Mouse (Mus musculus): ENCODE measurements around the gene Pdcd11.
"Not testable (repeated sequence)": the region's sequence is repeated elsewhere in the genome, so short reads cannot be mapped to it uniquely, and the experiment has no call there.

Pdcd11 gene

DNA sequence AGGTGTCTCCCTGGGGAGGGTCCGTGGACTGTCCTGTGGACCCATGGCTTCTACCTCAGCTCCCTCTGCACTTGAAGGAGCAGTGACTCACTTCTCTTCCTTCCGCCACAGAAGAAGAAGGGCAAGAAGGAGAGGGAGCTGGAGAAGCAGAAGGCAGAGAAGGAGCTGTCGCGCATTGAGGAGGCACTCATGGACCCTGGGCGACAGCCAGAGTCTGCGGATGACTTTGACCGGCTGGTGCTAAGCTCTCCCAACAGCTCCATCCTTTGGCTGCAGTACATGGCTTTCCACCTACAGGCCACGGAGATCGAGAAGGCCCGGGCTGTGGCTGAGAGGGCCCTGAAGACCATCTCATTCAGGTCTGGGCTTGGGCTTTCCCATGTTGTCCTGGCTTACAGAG, 37.6 kb downstream of the Pdcd11 start:
- in situ Hi-C loops (cut with MseI, MboI), result no loop called here

DNA sequence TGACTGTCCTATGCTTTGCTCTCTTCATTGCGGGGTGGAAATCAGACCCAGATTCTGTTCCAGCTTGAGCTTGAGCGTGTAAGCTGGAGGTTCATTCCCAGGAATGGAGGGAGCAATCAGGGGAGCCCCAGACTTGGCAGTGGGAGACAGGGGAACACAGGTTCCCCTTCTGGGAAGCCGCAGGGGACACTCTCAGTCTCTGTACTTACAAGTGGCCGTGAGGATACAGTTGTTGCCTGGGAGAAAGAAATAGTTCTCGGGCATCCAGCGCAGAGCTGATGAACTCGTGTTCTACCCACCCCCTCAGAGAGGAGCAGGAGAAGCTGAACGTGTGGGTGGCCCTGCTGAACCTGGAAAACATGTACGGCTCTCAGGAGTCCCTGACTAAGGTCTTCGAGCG, 38.3 kb downstream of the Pdcd11 start:
- in situ Hi-C loops (cut with MseI, MboI), result no loop called here

DNA sequence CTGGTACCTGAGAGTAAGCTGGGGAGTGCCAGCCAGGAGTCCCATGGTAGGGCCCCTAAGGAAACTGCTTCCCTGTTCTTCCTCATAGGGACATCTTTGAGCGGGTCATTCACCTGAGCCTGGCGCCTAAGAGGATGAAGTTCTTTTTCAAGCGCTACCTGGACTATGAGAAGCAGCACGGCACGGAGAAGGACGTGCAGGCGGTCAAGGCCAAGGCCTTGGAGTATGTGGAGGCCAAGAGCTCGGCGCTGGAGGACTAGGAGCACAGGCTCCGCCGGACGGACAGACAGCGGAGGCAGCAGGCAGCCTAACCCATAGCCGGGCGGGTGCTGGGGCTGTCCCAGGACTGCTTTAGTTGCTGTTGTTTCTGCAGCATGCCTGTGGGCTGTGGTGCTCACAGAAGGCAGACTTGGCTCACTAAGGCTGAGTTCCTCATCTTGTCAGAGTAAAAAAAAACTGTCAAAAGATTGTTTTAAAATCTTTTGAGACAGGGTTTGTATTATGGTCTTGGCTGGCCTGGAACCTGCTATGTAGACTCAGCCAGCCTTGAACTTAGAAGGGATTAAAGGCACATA, 40.1 kb downstream of the Pdcd11 start:
- in situ Hi-C loops (cut with MseI, MboI), result no loop called here

DNA sequence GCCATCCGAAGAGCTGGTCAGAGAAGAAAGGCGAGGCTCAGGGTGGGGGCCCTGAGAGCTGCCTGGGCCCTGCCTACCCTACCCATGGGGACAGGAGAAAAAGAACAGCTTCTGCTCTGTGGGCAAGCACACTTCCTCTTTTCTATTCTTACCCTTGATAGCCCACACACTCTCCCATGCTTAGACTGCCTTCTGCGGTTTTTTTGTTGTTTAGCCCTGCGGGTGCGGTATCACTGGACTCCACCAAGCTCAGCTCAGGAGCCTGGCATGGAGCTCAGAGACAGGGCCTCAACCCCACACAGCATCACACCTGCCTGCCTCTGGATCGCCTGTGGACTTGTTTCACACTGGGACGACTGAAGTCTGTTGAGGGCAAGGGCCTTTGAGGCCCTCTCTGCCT, 42.6 kb downstream of the Pdcd11 start:
- in situ Hi-C loops (cut with MseI, MboI), result no loop called here

DNA sequence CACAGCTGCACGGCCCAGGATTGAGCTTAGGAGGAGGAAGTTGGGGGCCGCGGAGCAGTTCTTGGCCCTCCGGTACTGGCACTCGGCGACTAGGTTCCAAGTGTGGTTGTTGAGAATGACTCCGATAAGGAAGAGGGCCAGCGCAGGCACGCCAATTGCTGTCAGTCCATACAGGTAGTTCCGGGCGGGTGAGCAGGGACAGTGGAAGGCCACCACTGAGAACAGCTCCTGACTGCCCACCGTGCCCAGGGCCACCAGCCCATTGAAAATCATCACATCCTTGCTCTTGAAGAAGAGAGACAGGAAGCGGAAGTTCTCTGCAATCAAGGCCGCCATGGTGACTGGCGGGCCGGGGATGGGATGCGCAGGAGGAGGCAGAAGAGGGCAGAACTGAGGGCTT, 45.0 kb downstream of the Pdcd11 start:
- in situ Hi-C loops (cut with MseI, MboI), result no loop called here

DNA sequence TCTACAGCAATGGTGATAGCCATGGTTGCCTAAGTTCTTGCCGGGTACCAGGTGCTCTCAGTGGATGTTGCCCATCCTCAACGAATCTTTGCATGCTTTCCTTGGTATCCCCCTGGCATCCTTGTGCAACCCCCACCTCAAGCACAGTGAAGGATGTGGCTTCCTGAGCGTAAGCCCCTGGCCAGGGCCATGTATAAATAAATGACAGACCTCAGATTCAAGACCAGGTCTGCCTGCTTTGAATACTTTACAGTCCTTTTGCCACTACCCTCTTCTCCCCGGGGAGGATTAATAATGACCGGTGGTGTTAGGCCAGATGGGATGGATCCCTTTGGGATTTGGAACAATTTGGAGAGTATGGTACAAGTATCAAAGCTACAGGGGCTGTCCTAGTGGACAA, 45.6 kb downstream of the Pdcd11 start:
- in situ Hi-C loops (cut with MseI, MboI), result no loop called here

DNA sequence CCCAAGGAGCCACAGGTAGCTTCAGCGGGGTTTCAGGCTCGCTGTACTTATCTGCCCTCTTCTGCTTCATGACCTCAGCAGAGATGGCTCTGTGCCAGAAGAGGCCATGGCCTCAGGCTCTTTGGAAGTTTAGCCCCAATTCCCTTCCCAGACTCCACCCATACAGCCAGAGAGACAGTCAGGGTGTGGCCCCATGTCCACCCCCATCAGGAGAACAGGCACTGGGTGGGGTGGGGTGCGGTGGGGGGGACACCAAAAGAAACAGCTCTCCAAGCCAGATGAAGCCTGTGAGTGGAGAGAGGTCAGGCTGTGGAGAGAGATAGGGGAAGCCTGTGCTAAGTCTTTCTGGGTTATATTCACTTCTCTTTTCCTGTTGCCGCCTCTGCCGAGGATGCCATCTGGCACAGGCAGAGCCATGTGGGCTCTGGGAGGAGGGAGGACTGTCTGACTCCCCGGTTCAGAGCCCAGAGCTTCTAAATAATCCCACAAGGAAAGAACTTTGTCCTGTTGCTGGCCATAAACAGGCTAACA, 46.5 kb downstream of the Pdcd11 start:
- in situ Hi-C loops (cut with MseI, MboI), result no loop called here

DNA sequence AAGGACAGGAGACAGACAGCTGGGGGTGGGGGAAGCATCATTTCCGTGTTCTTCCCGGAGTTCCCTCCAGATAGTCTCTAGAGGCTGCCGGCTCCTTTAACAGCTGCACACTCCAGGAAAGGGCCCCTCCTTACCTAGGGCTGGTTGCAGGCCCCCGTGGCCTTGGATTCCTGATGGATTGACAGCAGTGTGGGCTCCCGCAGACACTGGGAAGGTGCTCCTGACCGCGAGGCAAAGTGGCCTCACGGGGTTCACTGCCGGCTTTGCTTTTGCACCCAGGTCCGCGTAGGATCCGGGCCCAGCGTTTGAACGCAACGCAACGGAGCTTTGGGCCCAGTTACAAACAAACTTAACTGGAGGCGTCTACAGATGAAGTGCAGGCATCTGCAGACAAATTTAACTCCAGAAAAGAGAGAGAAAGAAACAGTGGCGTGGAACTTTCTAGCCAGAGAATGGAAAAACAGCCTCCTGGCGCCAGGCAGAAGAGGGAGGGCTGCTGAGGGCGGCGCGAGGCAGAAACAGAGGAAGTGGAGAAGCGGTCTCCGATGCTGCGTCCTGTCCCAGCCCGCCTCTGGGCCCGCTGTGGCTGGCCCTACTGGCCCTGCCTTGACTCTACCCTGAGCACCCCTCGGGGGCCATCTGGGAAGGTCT, 47.3 kb downstream of the Pdcd11 start, which contains the start of gene Calhm2:
Calhm2 (minus strand) TSS at position 524 of the 651 bp plus-strand sequence.
- in situ Hi-C loops (cut with MseI, MboI), result no loop called here

DNA sequence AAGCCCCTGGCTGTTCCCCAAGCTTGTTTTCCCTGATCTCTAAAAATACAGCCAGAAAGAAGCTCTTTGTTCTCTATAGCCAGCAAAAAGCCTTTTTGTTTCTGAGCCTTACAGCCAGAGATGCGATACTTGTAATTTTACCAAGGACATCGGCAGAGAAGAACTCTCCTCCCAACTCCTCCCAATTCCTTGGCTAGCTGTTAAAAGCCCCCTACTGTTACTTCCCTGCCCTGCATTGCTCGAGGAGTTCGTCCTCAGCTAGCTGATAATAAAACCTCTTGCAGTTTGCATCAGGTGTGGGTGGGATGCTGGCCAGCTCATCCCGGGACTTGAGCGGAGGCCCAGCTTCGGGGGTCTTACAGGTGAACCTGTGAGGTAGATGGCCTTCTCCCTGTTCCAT, 49.0 kb downstream of the Pdcd11 start:
- in situ Hi-C loops (cut with MseI, MboI), result not testable (repeated sequence)

DNA sequence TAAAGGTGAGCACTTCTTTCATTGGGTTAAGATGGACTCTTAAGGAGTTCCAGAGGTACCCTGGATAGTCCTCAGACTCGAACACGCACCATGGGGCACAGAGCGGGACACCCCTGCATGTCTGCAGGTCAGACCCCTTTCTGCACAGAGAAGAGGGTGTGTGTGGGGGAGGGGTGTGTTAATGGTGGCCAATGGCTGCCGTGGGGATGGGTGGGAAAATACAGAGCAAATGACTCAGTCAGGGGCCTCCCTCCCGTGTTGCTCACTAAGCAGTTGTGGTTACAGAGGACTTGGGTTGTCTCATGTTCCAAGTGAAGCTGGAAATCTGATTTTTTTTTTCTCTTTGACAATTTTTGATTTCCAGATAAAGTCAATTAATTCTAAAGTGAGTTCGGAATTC, 51.9 kb downstream of the Pdcd11 start:
- in situ Hi-C loops (cut with MseI, MboI), result no loop called here

DNA sequence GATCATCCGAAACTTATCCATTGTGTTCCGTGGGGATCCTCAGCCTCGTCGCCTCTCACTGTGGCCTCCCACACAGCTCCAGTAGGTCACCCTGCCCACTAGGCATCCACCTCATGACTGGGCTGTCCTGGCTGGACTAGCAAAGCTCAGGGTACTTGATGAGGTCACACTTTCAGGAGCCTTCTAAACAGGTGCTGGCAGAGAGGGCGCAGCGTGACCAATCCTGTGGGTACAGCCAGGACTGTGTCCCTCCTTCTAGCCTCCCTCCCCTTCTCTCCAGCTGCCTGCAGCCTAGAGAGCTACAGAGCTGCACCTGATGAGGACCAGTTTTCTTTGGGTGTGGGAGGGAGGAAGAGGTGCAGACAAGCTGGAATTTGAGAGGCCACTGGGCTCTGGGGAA, 53.6 kb downstream of the Pdcd11 start, which contains the start of gene Calhm1:
Calhm1 (minus strand) TSS at position 101 of the 400 bp plus-strand sequence.
- in situ Hi-C loops (cut with MseI, MboI), result no loop called here

DNA sequence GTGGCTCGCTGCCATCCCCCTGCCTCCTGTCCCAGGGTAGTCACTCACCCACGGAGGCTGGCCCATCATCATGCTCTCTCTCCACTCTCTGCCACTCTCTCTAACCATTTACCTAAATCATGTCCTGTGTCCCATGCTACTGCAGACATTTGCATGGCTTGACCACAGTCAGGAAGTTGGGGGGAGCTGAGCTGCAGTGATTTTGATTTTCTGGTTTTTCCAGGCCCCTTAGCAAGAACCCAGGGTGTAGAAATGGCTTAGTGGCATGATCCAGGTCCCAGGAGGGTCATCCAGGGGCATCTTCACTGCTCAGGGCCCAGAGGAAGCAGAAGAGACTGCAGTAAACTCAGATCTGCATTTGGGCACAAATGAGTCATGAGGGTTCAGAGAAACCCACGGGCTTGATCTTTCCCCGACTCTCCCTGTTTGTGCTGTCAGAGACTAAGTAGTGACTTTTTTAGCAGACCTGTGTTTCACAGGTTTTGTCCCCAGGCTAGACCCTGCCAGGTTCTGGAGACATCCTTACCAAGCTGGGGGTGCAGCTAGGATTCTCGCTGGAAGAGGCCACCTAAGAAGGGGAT, 57.8 kb downstream of the Pdcd11 start:
- in situ Hi-C loops (cut with MseI, MboI), result no loop called here

DNA sequence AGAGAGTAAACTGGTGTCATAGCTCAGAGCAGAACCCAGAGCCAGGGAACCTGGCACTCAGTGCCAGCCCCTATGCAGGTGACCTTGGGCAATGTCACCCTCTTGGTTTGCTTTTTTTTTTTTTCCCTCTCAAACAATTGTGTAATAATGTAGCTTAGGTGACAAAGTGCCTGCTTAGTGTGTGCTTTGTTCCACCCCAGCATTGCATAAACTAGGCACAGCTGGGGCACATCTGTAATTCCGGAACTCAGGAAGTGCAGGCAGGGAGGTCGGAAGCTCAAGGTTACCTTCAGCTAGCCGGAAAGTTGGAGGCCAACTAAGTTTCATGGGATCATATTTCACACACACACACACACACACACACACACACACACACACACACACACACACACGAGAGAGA, 59.3 kb downstream of the Pdcd11 start:
- in situ Hi-C loops (cut with MseI, MboI), result no loop called here

DNA sequence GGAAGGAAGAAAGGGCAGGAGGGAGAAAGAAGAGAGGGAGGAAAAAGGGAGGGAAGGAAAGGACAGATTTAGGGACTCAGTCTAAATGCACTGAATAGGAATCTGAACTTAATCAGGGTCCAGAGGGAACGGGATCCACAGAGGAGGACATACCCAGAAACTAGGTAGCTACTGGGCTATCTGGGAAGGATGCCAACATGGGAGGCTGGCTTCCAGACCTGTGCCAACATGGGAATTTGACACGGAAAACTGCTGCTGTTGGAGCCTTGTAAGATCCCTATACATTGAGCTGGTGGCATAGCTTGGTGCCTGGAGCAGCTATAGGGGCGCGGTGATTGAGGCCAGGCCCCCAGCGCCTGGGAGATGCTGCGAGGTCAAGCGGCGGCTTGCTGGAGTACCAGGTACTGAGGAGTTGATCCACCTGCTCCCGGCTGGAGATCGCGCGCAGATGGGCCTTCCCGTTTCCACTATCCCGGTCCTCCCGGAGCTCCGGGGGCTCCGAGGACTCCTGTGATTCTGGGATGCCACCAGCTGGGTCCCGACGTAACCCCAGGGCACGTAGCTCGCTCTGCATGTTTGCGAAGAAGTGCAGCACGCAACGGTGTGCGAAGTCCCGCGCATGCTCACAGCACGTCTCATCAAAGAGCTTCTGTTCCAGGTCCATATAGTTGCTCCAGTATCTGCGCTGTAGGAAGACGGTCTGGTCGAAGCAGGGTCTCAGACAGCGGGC, 60.9 kb downstream of the Pdcd11 start:
- in situ Hi-C loops (cut with MseI, MboI), result no loop called here

DNA sequence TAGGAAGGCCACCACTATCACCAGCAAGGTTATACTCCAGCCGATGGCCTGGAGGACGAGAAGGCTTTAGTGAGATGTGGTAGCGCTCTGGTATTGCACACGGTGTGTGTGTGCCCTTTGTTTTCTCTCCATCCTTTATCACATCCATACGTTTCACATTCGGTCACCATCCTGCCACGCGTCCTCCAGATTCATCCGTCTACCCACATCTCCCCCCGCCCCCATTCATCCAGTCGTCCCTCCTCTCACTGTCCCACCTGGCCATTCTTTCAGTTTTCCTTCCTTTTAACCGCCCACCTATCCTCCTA, 61.4 kb downstream of the Pdcd11 start:
- in situ Hi-C loops (cut with MseI, MboI), result no loop called here

DNA sequence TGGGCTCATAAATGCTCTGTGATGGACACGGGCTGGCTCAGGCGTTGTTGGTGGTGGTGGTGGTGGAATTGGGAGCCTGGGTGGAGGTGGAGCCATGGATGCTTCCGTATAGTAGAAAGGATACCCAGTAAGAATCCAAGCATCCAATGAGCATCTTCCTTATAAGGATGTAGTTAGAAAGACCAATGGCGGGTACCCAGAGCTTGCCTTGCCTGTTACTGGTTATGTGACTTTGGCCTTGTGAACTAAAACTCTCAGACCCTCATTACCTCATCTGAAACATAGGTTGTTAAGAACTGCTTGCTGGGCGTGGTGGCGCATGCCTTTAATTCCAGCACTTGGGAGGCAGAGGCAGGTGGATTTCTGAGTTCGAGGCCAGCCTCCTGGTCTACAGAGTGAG, 63.2 kb downstream of the Pdcd11 start:
- in situ Hi-C loops (cut with MseI, MboI), result no loop called here

DNA sequence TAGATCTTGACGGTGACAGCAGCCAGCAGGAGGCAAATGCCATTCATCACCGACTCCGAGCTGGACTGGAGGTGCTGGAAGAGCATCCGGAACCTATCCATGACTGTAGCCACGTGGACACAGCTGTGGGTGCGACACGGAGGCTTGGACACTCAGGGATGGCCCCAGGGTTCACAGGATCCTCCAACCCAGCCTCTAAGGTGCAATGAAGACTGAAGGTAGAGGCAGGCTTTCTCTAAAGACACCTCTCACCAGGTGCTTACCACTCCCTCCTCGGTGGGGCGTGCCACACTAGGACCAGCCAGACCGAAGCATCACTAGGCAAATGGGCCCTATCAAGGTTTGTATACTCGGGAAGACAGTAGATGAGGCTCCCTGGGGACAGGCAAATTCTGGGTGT, 67.1 kb downstream of the Pdcd11 start, which contains the start of gene Calhm3:
Calhm3 (minus strand) TSS at position 101 of the 400 bp plus-strand sequence.
- in situ Hi-C loops (cut with MseI, MboI), result no loop called here

DNA sequence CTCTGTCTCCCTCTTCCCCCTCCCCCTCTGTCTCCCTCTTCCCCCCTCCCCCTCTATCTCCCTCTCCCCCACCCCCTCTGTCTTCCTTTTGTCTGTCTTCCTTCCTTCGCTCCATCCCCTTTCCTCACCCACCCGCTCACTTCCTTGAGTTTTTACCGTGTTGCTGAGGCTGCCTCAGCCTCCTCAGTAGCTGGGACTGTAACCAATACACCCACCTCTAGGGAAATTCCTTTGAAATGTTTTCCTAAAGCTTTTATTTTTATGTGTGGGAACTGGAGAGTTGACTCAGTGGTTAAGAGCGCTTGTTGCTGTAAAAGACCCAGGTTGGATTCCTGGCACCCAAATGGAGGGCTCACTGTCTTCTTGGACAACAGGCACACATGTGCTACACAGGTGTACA, 71.1 kb downstream of the Pdcd11 start:
- in situ Hi-C loops (cut with MseI, MboI), result no loop called here

DNA sequence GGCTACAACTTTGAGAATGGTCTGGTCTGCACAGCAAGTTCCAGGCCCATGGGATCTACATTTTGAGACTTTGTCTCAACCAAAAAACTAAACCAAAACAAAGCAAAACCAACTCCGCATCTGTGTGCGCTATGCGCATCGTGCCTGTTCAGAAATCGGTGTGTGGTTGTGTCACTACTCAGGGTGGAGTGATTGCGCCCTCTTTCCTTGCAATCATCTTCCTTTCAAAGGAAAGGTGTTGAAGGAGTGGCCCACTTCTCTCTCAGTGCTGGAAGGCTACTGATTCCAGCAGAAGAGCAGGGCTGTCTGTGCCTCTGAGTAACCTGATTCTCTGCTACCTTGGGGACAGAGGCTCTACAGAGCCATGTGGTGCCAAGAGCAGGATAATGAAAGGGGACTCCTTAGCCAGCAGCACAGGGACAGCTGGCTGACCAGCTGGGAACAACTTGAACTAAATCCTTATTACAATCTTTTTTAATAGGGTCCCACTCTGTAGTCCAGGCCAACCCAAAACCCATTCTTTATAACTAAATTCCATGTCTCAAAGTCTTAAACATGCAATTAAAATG, 72.7 kb downstream of the Pdcd11 start:
- in situ Hi-C loops (cut with MseI, MboI), result no loop called here

DNA sequence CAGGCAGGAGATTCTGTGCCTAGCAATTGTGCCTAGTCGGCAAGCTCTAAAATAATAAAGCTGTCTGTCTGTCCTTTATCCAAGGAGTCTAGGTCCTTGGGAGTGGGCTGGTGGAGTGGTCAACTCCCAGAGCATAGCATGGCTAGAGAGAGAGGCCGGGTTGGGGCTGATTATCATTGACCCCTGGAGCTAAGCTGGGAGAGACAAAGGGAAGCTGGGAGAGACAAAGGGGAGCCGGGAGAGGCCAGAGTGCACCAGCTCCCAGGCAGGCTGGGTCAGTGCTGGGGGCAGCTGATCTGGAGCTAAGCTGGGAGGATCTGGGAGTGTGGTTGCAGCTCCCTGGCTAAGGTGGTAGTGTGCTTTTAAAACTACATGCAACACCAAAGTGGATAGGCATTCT, 76.2 kb downstream of the Pdcd11 start:
- in situ Hi-C loops (cut with MseI, MboI), result loop anchor here in 1 of 2 experiments (5.0 kb wide), 1 partner anchor 44 kb away; no protein-coding TSS in a partner anchor

DNA sequence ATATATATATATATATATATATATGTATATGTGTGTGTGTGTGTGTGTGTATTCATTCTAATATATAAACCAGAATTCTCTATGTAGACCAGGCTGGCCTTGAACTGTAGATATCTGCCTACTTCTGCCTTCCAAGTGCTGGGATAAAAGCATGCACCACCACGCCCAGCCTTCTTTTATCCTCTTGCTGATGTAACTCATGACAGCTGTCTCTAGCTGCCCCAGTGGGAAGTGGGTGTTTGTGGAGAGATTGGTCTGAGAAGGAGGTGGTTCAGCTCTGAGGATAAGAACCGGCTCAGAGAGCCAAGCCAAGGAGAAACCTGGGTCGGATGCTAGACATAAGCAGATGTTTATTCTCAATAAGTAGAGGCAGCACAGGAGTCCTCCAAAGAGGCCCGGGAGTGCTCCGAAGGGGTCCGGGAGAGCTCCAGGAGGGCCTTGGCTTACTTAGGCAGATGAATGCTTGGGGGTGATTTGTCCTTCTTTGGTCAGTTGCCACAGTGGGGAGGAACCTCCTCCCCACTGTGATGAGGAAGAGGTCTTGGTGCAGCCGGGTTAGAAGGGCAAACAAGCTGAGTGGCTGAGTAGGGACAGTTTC, 77.1 kb downstream of the Pdcd11 start:
- in situ Hi-C loops (cut with MseI, MboI), result loop anchor here in 1 of 2 experiments (5.0 kb wide), 1 partner anchor 45 kb away; no protein-coding TSS in a partner anchor
